Mouse (Mus musculus): ENCODE data around the gene Olfr45.
"Not testable (repeated sequence)": the region's sequence is repeated elsewhere in the genome, so short reads cannot be mapped to it uniquely, and the experiment has no call there.

Gene Olfr45

DNA sequence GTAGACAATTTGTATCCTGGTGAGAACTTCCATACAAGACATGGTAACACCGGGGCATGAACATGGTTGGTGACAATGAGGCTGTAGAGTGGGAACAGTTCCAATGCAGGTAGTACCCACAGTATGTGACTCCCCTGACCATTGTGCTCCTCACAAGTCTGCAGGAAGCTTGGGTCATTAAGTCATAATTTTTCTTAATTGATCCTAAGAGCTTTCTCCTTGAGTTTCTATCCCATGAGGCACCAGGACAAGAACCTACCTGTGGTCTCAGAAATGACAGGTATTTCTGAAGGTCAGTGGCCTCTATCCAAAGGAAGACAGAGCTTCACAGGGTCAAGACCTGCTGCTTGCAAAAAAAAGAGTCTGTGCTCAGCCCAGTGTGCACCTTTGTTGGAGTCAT is at the start of gene Olfr45:
Gene Olfr45, plus strand, starts transcription at position 301 of the 400 bp plus-strand sequence.
- DNase-seq: no peak

DNA sequence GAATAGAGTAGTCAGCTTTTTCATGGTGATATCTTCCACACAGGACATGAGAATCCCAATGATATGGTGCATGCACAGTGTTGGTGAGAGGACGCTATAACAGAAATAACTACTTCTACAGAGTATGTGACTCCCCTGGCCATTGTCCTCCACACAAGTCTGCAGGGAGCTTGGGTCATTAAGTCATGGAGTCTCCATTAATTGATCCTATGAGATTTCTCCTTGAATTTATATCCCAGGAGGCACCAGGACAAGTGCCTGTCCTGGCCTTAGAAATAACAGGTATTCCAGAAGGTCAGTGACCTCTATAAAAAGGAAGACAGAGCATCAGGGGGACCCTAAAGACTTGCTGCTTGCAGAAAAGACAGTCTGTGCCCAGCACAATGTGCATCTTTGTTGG is 35.6 kb upstream of the Olfr45 start, which contains the start of gene Olfr53:
Gene Olfr53, plus strand, starts transcription at position 301 of the 400 bp plus-strand sequence.
- DNase-seq: no peak

DNA sequence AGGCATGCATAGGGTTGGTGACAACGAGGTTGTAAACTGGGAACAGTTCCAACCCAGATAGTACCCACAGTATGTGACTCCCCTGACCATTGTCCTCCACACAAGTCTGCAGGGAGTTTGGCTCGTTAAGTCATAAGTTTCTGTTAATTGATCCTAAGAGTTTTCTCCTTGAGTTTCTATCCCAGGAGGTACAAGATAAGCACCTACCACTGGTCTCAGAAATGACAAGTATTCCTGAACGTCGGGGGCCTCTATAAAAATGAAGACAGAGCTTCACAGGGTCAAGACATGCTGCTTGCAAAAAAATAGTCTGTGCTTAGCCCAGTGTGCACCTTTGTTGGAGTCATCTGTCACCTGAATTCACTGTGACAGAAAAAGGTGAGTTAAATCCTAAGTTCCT is 22.1 kb upstream of the Olfr45 start, which contains the start of gene Olfr539:
Gene Olfr539, plus strand, starts transcription at position 301 of the 400 bp plus-strand sequence.
- DNase-seq: no peak

DNA sequence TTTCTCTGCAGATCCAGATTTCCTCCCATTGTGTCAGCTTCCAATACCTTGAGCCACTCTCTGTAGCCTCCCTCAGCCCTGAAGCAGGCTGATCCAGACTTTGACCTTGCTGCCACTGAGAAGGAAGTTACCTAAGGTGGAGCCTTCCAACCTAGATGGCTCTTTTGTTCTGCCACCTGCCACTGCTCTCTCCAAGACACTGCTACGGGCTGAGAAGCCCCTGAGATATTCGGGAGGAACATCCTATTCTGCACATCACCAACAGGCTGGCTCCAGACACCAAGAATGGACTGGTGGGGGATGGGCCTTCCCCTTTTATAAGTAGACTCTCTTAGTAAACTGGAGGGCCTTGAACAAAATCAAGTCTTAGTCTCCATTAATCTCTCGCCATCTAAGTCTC is 11.1 kb upstream of the Olfr45 start:
- not testable (repeated sequence) for DNase-seq

DNA sequence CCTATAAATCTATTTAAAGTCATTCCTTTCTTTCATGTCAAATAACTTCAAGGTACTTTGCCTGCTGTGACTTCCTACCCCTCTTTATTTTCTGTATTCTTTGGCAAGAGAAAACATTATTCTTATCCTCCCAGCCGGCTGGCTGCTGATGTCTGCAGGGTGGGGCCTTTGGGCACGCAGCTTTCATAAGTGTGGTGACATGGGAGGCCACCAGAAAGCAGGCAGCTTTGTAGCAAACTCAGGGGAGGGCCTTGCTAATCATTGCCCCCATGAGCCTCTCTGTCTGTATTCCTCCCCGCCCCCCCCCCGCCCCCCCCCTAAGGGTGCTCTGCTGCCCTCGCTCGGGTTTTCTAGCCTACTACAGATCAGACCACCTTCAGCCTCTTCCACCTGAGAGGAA is 5.9 kb upstream of the Olfr45 start:
- DNase-seq: no peak

DNA sequence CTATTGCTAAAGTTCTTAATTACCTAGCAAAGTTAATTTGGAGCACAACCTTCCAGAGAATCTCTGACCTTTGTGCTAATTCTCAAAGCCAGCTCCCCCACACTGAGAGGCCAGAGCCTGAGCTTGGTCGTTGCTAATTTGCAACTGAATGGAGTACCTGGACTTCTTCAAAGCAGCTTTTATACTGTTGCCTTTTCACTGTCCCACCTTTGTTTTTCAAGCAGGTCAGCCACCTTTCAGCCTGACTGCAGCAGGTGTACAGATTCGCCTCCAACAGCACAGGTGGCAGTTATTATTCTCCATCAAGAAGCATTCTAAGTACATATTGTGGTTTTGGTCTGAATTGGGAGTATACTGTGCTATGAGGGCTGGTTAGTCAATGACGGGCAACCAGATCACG is 2.2 kb upstream of the Olfr45 start:
- not testable (repeated sequence) for DNase-seq

DNA sequence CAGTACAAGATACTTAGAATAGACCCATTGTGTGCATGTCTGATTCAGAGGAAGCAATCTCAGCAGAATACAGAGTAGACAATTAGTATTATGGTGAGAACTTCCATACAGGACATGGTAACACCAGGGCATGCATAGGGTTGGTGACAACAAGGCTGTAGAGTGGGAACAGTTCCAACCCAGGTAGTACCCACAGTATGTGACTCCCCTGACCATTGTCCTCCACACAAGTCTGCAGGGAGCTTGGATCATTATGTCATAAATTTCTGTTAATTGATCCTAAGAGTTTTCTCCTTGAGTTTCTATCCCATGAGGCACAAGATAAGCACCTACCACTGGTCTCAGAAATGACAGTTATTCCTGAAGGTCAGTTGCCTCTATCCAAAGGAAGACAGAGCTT is 15.2 kb downstream of the Olfr45 start, which contains the start of gene Olfr541:
Gene Olfr541, plus strand, starts transcription at position 301 of the 400 bp plus-strand sequence.
- no peak for DNase-seq

DNA sequence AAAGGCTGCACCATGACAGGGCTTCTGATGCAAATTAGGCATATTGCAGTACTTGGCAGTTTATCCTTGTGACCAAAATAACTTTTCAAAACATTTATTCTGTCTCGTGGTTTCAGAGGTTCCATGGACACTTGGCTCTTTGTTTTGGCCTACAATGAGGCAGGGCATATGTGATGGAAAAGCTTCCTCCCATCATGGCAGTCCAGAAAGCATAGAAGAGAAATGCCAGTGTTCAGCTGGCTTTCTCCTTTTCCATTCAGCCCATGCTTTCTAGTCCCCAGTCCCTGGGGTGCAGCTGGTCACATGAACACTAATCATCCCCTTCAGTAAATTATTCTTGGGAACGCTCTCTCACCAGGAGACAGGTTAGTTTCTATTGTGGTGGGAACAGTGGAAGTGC is 24.6 kb downstream of the Olfr45 start:
- no peak for DNase-seq

DNA sequence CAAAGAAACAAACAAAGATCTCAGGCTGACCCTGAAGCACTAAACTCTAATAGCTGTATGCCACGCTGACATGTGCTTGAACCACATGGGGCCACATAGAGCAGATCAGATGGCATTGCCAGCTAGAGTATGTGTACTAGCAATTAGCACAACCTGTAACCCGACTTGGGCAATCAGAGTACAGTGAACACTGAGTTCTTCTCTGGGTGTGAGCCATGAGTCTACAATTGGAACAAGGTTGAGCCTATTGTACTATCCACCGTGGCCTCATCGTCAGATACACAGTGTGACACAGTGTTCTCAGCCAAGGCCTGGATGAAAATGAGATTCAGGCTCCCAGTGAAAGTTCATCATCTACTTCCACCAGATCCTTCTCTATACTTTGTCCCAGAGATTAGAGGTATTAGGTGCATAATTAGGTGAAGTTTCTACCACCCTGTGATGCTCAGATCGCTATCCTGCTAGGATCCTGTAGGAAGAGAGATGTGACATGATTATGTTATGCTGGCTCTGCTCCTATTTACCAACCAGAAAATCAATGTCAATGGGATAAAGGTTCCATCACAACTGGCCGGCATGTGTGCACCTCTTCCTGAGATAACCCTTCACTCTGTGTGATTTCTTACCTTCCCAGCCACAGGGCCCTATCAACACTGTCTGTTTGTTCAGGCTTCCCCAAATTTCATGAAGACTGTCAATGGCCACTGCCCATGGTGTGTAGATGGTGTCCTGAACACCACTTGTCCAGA is 26.0 kb downstream of the Olfr45 start:
- DNase-seq: no peak

DNA sequence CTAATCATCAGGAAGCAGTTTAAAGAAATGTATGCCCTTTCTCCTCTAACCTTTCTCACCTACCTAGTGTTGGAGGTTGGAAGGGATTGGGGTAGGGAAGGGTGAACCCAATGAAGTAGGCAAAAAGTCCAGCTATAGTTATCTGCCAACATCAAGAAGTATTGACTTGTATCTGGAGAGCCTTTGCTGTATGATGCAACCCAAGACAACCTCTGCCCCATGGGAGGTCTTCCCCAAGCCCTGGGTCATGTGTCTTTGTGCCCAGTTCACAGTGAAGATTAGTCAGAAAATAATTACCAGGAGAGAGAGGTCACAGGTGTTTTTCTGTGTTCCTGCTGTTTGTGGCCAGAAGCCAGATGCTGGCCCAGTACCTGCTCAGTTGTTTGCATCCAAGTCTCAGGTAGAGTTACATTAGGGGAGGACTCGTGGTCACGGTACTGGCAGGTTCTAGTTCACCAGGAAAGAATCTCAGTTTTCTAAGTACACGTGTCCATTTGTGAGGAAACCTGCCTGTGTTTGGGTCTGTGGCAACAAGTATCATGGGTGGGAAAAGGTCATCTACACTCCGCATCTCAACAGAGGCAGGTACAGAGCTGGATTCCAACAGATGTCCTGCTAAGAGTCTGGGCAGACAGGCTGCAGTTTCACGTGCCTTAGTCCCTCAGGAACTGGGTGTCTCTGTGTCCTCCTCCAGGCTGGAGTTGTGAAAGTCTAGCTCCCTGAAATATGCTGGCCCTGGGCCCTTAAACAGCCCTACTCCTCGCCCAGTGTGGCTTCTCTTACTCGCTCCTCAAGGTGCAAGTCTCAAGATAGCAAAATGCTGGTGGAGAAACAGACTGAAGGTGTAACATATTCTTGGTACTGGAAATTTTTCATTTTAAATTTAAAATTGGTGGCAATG is 35.7 kb downstream of the Olfr45 start:
- no peak for DNase-seq

DNA sequence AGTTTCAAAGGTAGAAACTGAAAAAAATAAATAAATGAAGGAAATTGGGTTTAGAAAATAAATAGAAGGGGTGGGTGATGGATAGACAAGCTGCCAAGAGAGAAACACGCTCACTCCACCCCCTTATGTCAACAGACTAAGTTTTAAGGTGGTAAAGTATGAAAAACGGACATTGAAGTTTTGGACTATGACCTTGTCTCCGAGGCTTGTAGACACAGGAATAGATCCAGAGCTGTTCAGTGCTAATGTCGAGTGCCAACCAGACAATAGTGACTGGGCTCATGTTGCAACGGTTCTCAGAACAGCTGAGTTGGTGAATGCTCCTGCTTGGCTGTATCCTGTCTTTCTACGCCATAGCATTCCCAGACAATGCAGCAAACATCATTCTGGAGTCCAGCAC is 39.3 kb downstream of the Olfr45 start:
- no peak for DNase-seq

DNA sequence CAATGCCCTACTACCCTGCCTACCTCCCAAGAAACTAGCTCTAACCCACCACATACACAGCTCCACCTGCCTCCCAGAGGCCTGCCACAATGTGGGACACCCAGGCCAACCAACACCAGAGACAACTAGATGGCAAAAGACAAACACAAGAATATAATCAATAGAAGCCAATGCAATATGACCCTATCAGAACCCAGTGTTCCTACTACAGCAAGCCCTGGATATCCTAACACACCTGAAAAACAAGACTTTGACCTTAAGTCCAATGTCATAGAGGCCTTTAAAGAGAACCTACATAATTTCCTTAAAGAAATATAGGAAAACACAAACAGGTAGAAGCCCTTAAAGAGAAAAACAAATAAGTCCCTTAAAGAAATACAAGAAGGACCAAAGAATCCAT is 43.8 kb downstream of the Olfr45 start:
- DNase-seq: no peak

DNA sequence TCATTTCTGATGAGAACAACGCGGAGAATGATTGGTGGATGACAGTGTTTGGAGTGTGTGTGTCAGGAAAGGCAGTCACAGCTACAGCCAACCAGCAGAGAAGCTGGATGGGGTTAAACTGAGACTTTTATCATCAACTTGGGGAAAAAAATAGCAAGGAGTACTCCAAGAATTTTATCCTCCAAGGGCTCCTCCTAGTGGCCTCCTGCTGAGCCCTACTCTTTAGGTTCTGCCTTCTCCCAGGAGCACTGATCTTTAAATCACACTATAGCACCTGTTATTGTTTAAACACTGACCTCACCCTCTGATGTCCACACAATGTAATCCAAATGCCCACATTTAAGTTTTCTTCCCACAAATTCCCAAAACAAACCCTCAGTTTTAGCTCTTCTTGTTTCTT is 51.4 kb downstream of the Olfr45 start:
- no peak for DNase-seq
